Comparison of ENCODE assay signal across 17 mouse cellular contexts in genomic region chr17:87397088-87397487, GRCm38 (mm10). TPM values are rescaled to one million over a fixed set of nuclear protein-coding genes. Genes with fewer than 3 reads are reported as not detected.
"Had no signal": no experiment of that assay in that cellular context is flagged by ENCODE, and none has a peak within 500 bp of the region (broad histone marks: within the 10 kb centered on the region; RNA-seq: fewer than 3 reads in every experiment).

No protein-coding gene starts in this region.

- H3K9ac ChIP-seq: limb, embryonic 13.5 days; liver, embryonic 15.5 days; neural tube, embryonic 13.5 days had no signal

- H3K36me3 ChIP-seq: limb, embryonic 13.5 days; liver, embryonic 15.5 days; neural tube, embryonic 13.5 days had no signal

- H3K27me3 ChIP-seq: limb, embryonic 13.5 days; liver, embryonic 15.5 days; neural tube, embryonic 13.5 days had no signal

- H3K4me2 ChIP-seq: limb, embryonic 13.5 days; liver, embryonic 15.5 days; neural tube, embryonic 13.5 days had no signal

- H3K4me1 ChIP-seq: limb, embryonic 13.5 days; liver, embryonic 15.5 days; neural tube, embryonic 13.5 days had no signal

- H3K4me3 ChIP-seq: layer of hippocampus, adult 2 months; limb, embryonic 13.5 days; liver, embryonic 15.5 days; neural tube, embryonic 13.5 days had no signal

- H3K9me3 ChIP-seq: limb, embryonic 13.5 days; liver, embryonic 15.5 days; neural tube, embryonic 13.5 days had no signal

- DNase-seq: kidney, adult 11 months; kidney, adult 9 months; kidney, postnatal 10 days; lung, adult 2 months; midbrain, embryonic 14.5 days; retina, postnatal 1 day; right cerebral cortex, postnatal 14 days; thymus, postnatal 36 days had no signal

- H3K27ac ChIP-seq: layer of hippocampus, adult 2 months; limb, embryonic 13.5 days; liver, embryonic 15.5 days; neural tube, embryonic 13.5 days had no signal

RNA-seq across cellular contexts. Expression of gene Stpg4, which starts 30.5 kb away (rescaled TPM):
- total RNA-seq: layer of hippocampus, adult 2 months; layer of hippocampus, postnatal 10 days; left cerebral cortex, postnatal 36 days; liver, adult 2 months; megakaryocyte-erythroid progenitor cell, adult 5-6 weeks had no signal
- polyA plus RNA-seq: limb, embryonic 13.5 days; liver, adult 2 months; liver, embryonic 15.5 days; lung, adult 2 months; midbrain, embryonic 14.5 days; stomach, embryonic 16.5 days had no signal
